Mouse (Mus musculus): ENCODE measurements at regions not wholly inside any gene's neighbourhood (a gene's known extent, or its start where the extent isn't known, plus 50 kb on each side); places are given as distances from the start of the nearest gene placed in this dataset.

- no peak for TF ChIP-seq GATA4 (IDR thresholded peaks at IDR 0.05; ENCODE audit: insufficient replicate concordance, low read length)
These were observed 64.8 kb upstream of the Gm9747 start for GRCm38 (mm10) chr1:82168158-82168557.

GRCm38 (mm10) chr1:82168949-82169348 lies 64.0 kb upstream of the Gm9747 start:
- peak; percentile 81 for TF ChIP-seq GATA4 (IDR thresholded peaks at IDR 0.05; ENCODE audit: insufficient replicate concordance, low read length)

- peak; percentile 79; the same call in 1 of the 2 replicates for TF ChIP-seq GATA4 (IDR thresholded peaks at IDR 0.05; ENCODE audit: insufficient replicate concordance, low read length)
These were observed 52.5 kb upstream of the Gm9747 start for GRCm38 (mm10) chr1:82180427-82180826.
